Mouse (Mus musculus) hindbrain, embryonic 13.5 days (tissue): ENCODE results near the gene Btbd16. TPM values are rescaled to one million over a fixed set of nuclear protein-coding genes. Genes with fewer than 3 reads are reported as not detected.
A peak's percentile ranks its signal among the peaks of the same experiment; 100 is the strongest.

Experiments
- ATAC-seq: fragments of 200-750 bp; cut with Nextera tagmentation; 2 replicates; pipeline ENCODE4 v1.8.0; 2017; ENCODE audit warnings: moderate TSS enrichment; ENCODE audit not compliant: low FRiP score
- H3K27ac ChIP-seq: fragments of 300-500 bp; sonication (generic); 2 replicates; pipeline ENCODE4 v1.5.1; 2015; ENCODE audit warnings: inconsistent platforms, mild to moderate bottlenecking, moderate library complexity
- H3K27me3 ChIP-seq: fragments of 300-500 bp; sonication (generic); 2 replicates; pipeline ENCODE4 v1.6.1; 2015; ENCODE audit warnings: mild to moderate bottlenecking, inconsistent platforms
- H3K36me3 ChIP-seq: fragments of 300-500 bp; sonication (generic); 2 replicates; pipeline ENCODE4 v1.6.1; 2015; ENCODE audit warnings: mild to moderate bottlenecking, inconsistent platforms
- H3K4me1 ChIP-seq: fragments of 300-500 bp; sonication (generic); replicated peaks from 2 replicates; pipeline ENCODE4 v1.6.1; 2015; ENCODE audit warnings: inconsistent platforms
- H3K4me2 ChIP-seq: fragments of 300-500 bp; sonication (generic); 2 replicates; pipeline ENCODE4 v1.6.1; 2015; ENCODE audit warnings: inconsistent platforms, mild to moderate bottlenecking, moderate library complexity
- H3K4me3 ChIP-seq: fragments of 300-500 bp; sonication (generic); 2 replicates; pipeline ENCODE4 v1.5.1; 2015; ENCODE audit warnings: mild to moderate bottlenecking, inconsistent platforms
- H3K9ac ChIP-seq: fragments of 300-500 bp; sonication (generic); 2 replicates; pipeline ENCODE4 v1.6.1; 2015; ENCODE audit warnings: mild to moderate bottlenecking, inconsistent platforms
- H3K9me3 ChIP-seq: fragments of 300-500 bp; sonication (generic); 2 replicates; pipeline ENCODE4 v1.6.1; 2016; ENCODE audit warnings: inconsistent platforms
- WGBS: fragments of 180-500 bp; shearing (Covaris S2); methylation state at CpG from one replicate; pipeline ENCODE4 v1.1.7; 2015; 5-methylcytosine and 5-hydroxymethylcytosine counted together
- polyA plus RNA-seq: library from polyadenylated mRNA; unstranded; fragments of >200 nt; fragmentation: Nextera tagmentation; extraction: Ambion mirVana; gene quantifications from 2 replicates; pipeline ENCODE4 v1.2.1, GENCODE M21; 2015

Btbd16 gene
- polyA plus RNA-seq, 1 experiment from 2014 or later = 0.16 TPM

DNA sequence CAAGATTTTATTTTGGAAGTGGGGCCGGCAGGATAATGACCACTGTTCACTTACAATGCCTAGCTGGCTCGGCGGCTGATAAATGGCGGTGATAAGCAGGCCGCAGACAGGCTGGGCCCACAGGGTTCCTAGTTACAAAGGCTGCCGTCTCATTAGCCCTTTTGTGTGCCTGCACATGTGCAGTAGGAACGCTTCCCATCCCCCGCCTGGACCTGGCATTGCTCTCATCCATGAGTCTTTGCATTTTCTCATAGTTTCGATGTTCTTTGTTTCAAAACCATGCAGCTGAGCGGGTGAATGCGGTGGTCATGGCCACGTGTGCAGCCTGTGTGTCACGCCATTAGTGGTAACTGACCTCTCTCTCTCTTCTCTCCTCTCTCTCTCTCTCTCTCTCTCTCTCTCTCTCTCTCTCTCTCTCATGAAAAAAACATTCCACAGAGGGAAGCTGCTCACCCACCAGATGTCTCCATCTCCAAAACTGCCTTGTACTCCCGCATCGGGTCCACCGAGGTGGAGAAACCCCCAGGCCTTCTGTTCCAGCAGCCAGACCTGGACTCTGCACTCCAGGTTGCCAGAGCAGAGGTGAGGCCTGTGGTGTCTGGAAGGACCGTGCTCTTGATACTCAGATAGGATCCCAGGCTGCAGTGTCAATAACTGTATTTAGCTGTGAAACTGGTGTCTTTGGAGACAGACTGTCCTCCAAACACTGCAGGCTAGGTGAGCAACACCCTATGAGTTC is 22.9 kb upstream of the Btbd16 start:
- no peak overlapping the region for H3K4me2 ChIP-seq
- H3K27ac ChIP-seq = peak overlapping the region; percentile 90
- peak; percentile 71 for ATAC-seq
- H3K36me3 ChIP-seq = peaks cover 65% of the 10 kb centered on the region
- peaks cover 67% of the 10 kb centered on the region for H3K4me1 ChIP-seq
- WGBS = 15% methylated on average over 17 of the region's 17 CpGs
- no peak overlapping the region for H3K9ac ChIP-seq
- no peak overlapping the region for H3K4me3 ChIP-seq
- H3K27me3 ChIP-seq = no peaks in the 10 kb centered on the region
- no peaks in the 10 kb centered on the region for H3K9me3 ChIP-seq

DNA sequence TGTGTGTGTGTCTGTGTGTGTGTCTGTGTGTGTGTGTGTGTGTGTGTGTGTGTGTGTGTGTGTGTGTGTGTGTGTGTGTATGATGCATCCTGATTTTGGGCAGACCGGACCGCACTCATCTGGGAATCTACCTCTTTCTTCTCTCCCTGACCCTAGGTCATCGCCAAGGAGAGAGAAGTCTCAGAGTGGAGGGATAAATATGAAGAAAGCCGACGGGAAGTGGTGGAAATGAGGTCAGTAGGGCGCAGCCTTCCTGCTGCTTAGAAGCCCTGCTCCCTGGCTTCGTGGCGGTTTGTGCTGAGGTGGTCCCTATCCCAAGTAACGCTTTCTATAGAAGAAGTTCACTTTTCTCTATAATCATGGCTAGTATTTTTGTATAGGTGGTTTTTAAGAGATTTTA is 22.2 kb upstream of the Btbd16 start:
- 31% methylated on average over 6 of the region's 9 CpGs for WGBS
- Histone ChIP-seq H3K4me2 (0 out of 2 replicates have a peak overlapping the region, but pooled peaks have one; percentile 4), H3K27me3 (no peaks in the 10 kb centered on the region), H3K9me3 (no peaks in the 10 kb centered on the region), H3K36me3 (peaks cover 57% of the 10 kb centered on the region), H3K4me3 (no peak overlapping the region), H3K27ac (peak overlapping the region; percentile 90; the same call in 1 of the 2 replicates), H3K9ac (no peak overlapping the region), H3K4me1 (peaks cover 70% of the 10 kb centered on the region)
- no peak for ATAC-seq

DNA sequence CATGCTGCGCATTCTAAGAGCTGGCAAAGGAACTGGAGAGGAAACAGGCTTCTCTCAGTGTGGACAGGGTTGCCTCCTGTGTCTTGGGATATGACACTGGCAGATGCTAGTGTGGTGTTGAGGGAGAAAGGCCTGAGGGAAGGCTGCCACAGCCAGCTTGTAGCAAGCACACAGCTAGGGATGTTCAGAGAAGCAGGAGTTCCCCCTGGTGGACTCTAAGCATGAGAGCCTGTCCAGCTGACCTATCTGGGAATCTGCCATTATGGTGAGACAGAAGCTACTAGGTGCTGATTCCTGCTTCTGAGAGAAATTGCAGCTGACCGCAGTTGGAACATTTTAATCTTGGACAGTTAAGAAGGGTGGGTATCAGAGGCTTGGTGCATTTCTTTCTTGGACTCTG is 19.1 kb upstream of the Btbd16 start:
- peaks cover 49% of the 10 kb centered on the region for H3K4me1 ChIP-seq
- H3K36me3 ChIP-seq = peaks cover 61% of the 10 kb centered on the region
- H3K9ac ChIP-seq = 0 out of 2 replicates have a peak overlapping the region, but pooled peaks have one; percentile 24
- H3K27me3 ChIP-seq = no peaks in the 10 kb centered on the region
- H3K27ac ChIP-seq = peak overlapping the region; percentile 69; the same call in 1 of the 2 replicates
- ATAC-seq = no peak
- H3K4me3 ChIP-seq = no peak overlapping the region
- no peaks in the 10 kb centered on the region for H3K9me3 ChIP-seq
- H3K4me2 ChIP-seq = no peak overlapping the region
- 87% methylated on average over 2 of the region's 2 CpGs for WGBS

DNA sequence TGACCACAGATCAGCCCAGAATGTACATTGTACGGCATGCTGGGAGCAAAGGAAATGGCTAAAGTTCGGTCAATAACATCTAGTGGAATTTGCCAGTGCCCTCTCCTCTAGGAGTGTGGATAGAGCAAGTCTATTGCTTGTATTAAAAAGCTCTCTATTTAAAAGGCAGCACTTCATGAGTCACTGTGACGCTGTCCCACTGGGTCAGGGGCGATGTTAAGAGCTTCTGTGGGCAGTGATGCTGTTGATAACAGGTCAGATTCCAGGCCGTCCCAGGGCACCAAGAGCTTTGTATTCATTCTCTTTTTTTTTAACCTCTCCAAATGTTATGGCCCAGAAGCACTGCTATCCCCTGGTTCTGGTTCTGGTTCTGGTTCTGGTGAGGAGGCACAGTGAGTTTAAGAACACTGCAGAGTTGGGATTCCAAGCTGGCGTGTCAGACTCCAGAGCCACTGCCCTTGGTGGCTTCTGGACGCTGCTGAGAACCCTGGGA is 17.5 kb upstream of the Btbd16 start:
- Histone ChIP-seq H3K9me3 (no peaks in the 10 kb centered on the region), H3K27me3 (no peaks in the 10 kb centered on the region), H3K4me1 (peaks cover 33% of the 10 kb centered on the region), H3K27ac (peak overlapping the region; percentile 42; the same call in 1 of the 2 replicates), H3K9ac (no peak overlapping the region), H3K4me3 (no peak overlapping the region), H3K36me3 (peaks cover 76% of the 10 kb centered on the region), H3K4me2 (no peak overlapping the region)
- 76% methylated on average over 7 of the region's 7 CpGs for WGBS
- ATAC-seq = no peak

DNA sequence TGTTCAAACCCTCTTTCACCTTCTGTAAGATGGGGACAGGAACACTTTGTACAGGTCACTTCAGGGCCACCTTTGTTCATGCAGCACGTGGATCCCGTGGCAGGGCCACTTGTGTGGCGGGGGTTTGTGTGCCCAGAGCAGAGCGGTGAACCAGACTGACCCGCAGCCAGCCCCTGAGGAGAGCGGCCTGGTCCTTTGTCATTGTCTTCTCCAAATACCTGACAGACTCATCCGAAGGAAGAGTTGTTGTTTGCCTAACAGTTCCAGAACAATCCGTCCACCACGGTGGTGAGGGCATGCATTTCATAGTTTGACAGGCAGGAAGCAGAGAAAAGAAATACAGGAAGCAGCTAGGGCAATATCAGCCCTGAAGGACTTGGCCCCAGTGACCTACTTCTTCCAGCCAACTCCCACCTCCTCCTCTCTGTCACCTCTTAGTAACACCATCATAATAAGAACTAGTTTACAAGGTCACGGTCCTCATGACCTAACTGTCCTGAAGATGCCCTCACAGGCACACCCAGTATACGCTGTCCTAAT is 16.5 kb upstream of the Btbd16 start:
- 79% methylated on average over 11 of the region's 11 CpGs for WGBS
- Histone ChIP-seq H3K9me3 (no peaks in the 10 kb centered on the region), H3K4me2 (no peak overlapping the region), H3K36me3 (peaks cover 72% of the 10 kb centered on the region), H3K4me3 (no peak overlapping the region), H3K4me1 (peaks cover 32% of the 10 kb centered on the region), H3K9ac (no peak overlapping the region), H3K27ac (no peak overlapping the region), H3K27me3 (no peaks in the 10 kb centered on the region)
- ATAC-seq = no peak

DNA sequence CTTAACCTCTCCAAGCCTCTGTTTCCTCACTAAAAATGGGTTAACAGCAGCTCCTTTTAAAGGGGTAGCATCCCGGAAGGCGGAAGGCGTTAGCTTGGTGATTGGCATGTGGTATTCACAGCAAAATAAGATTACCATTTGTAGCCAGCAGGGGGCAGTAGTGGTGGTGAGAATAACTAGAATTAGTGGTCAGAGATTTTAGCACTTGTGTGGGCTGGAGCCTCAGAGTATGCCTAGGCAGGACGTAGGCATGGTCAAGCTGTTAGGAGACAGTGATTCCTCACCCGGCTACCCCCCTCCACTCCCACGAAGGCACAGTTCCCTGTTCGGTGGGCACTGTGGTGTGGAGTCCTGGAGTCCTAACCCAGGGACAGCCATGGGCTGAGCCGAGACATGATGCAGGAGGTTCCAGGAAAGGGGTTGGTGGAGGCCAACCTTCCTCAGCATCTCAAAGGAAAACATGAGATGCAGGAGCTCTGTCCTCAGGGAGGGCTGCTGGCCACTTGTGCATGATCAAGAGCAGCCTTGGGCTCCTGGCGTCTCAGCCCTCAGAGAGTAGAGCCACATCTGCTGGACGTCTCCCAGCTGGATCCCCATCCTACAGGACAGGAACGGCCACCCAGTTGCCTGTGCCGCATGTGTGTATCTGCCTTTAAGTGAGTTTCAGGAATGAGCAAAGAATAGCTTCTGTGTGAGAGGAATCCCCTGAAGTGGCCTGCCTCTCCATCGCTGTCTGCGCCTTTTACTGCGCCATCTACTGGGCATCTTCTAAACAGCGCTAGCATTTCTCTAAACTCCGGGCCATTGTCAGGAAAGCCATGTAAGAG is 11.6 kb upstream of the Btbd16 start:
- no peaks in the 10 kb centered on the region for H3K9me3 ChIP-seq
- 41% methylated on average over 17 of the region's 17 CpGs for WGBS
- H3K4me3 ChIP-seq = no peak overlapping the region
- no peak overlapping the region for H3K4me2 ChIP-seq
- H3K36me3 ChIP-seq = peaks cover 71% of the 10 kb centered on the region
- peak overlapping the region; percentile 75 for H3K27ac ChIP-seq
- H3K27me3 ChIP-seq = no peaks in the 10 kb centered on the region
- H3K9ac ChIP-seq = no peak overlapping the region
- peaks cover 10% of the 10 kb centered on the region for H3K4me1 ChIP-seq
- ATAC-seq = peak; percentile 66

DNA sequence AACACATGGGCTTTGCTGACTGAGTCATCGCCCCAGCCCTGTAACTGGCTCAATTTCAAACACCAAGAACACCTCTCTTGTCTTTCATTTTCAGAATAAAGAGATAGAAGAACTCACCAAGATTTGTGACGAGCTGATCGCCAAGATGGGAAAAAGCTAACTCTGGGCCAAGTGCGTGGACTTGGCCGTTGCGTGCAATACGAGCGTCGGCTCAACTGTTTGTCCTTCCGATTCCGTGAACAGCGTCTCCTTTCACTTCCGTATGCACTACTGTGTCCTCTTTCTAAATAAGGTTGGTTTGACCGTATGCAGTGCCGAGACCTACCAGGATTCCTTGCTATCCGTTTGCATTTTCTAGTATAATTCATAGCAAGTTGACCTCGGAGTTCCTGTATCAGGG is 9.7 kb upstream of the Btbd16 start:
- no peak overlapping the region for H3K4me3 ChIP-seq
- WGBS = 95% methylated on average over 17 of the region's 17 CpGs

DNA sequence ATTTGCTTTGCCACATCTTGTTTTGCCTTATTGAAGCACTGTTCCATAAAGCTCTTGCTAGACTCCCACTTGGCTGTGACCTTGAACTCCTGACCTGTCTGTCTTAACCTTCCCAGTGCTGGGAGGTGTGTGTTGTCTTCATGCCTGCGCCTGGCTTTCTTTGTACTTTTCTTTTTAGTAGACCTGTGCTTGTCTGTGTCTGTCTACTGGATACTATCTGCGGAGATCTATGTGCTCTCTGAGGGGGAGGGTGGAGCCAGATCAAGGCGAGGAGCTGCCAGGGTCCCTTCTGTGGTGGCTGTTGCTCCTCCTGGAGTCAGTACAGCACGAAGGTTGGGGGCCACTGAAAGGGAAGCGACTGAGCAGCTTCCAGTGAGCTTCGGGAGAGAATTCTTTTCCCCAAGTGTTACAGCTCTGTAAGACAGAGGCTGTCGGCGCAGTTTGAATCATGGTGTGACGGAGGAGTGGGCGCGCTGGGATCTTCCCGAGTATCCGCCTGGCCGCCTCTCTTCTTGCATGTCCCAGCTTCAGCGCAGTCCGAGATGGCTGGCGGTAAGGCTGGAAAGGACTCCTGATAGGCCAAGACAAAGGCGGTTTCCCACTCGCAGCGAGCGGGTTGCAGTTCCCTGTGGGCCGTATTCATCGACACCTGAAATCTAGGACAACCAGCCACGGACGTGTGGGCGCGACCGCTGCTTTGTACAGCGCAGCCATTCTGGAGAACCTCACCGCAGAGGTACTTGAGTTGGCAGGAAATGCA is 7.3 kb upstream of the Btbd16 start:
- 77% methylated on average over 30 of the region's 30 CpGs for WGBS
- no peak overlapping the region for H3K4me2 ChIP-seq
- H3K4me1 ChIP-seq = peaks cover 11% of the 10 kb centered on the region
- no peak for ATAC-seq
- H3K4me3 ChIP-seq = no peak overlapping the region
- H3K36me3 ChIP-seq = peaks cover 34% of the 10 kb centered on the region
- H3K27ac ChIP-seq = no peak overlapping the region
- no peak overlapping the region for H3K9ac ChIP-seq
- H3K9me3 ChIP-seq = no peaks in the 10 kb centered on the region
- H3K27me3 ChIP-seq = no peaks in the 10 kb centered on the region

More for the DNA sequence above, 9.7 kb upstream of the Btbd16 start:
- Histone ChIP-seq H3K9me3 (no peaks in the 10 kb centered on the region), H3K27me3 (no peaks in the 10 kb centered on the region), H3K27ac (no peak overlapping the region), H3K4me2 (no peak overlapping the region), H3K9ac (no peak overlapping the region), H3K36me3 (peaks cover 56% of the 10 kb centered on the region), H3K4me1 (peaks cover 10% of the 10 kb centered on the region)
- no peak for ATAC-seq

DNA sequence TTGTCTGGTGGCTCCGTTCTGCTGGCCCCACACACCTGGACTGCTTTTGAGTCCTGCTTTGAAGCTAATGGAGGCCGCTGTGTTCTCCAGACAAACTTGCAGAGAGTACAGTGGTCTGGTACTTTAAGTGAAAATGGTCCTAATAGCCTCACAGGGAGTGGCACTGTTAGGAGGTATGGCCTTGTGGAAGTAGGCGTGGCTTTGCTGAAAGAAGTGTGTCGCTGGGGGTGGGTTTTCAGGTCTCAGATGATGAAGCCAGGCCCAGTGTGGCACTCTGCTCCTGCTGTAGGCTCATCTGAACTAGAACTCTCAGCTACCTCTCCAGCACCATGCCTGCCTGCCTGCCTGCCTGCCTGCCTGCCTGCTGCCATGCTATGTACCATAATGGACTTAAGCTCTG is 5.7 kb upstream of the Btbd16 start:
- Histone ChIP-seq H3K36me3 (peaks cover 31% of the 10 kb centered on the region), H3K4me3 (no peak overlapping the region), H3K9ac (no peak overlapping the region), H3K27me3 (no peaks in the 10 kb centered on the region), H3K4me2 (no peak overlapping the region), H3K9me3 (no peaks in the 10 kb centered on the region), H3K4me1 (peaks cover 3% of the 10 kb centered on the region; the same call in 1 of the 2 replicates), H3K27ac (no peak overlapping the region)
- no peak for ATAC-seq
- 91% methylated on average over 4 of the region's 4 CpGs for WGBS

DNA sequence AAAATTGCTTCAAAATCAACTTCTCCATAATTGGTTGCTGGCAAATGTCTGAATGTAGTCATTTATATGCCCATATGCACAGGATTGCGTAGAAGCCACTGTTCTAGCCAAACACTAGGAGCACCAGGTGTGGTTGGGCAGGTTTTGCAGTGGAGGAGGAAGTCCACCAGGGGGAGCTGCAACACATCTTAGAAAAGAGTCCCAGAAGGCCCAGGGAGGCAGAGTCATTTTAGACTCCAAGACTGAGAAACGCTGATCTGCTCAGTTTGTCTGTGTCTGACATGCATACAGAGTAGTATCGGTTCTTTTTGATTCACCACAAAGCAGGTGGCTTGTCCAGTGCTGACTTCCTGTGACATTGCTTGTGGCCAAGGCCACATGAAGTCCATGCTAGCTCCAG is 3.2 kb upstream of the Btbd16 start:
- no peak for ATAC-seq
- Histone ChIP-seq H3K4me1 (peaks cover 3% of the 10 kb centered on the region; the same call in 1 of the 2 replicates), H3K4me2 (no peak overlapping the region), H3K36me3 (peaks cover 11% of the 10 kb centered on the region), H3K27ac (no peak overlapping the region), H3K4me3 (no peak overlapping the region), H3K27me3 (no peaks in the 10 kb centered on the region), H3K9me3 (no peaks in the 10 kb centered on the region), H3K9ac (no peak overlapping the region)
- WGBS = 40% methylated on average over 3 of the region's 3 CpGs

DNA sequence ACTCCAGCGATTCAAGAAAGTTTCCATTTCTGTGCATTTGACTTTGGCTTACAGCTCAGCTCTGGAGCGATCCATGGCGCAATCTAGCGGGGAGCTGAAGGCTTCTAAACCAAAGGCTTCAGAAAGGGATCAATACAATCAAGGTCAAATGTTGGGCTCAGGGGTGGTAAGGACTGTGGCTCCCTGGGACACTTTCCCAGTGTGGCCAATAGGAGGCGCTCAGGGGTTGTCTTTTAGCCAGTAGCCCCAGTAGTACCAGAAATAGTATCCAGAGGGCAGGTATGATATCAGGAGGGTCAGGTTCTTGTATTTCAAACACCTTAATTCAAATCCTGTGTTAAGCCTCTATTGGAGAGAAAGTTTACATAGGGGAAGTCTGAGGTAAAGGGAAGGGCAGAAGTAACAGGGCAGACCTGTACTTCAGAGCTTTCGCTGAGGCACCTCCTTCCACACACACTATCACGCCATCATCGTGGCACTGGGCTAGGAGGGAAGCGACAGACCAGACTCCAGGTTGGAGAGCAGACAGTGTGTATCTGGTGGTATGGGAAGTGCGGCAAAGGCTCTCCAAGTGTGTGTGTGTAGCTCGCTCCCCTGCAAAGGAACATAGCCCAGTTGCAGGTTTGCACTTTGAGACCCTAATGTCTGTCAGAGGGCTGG is 568 bp upstream of the Btbd16 start:
- Histone ChIP-seq H3K9me3 (no peaks in the 10 kb centered on the region), H3K9ac (no peak overlapping the region), H3K36me3 (no peaks in the 10 kb centered on the region), H3K4me2 (no peak overlapping the region), H3K27ac (no peak overlapping the region), H3K4me1 (peaks cover 3% of the 10 kb centered on the region; the same call in 1 of the 2 replicates), H3K4me3 (no peak overlapping the region), H3K27me3 (no peaks in the 10 kb centered on the region)
- 66% methylated on average over 11 of the region's 11 CpGs for WGBS
- no peak for ATAC-seq
